Comparison of ENCODE assay signal across 12 mouse cellular contexts in the genomic region with DNA sequence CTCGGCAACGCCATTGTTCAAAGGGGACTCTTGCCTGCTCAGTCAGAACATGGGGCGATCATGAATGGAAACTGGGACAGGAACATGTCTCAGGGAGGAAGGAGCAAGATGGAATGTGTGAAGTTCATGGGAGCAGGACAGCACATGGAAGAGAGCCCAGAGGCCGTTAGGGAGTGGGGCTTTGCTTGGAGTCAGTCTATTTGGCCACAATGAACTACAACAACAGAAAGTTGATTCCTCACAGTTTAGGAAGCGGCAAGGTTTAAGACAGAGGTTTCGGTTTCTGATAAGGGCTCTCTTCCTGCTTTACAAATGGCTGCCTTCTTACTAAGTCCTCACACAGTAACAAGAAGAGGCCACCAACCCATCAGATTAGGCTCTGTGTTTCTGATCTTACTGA. TPM values are rescaled to one million over a fixed set of nuclear protein-coding genes. Genes with fewer than 3 reads are reported as not detected.
A peak's percentile ranks its signal among the peaks of the same experiment; 100 is the strongest.
DNase-seq lines count a peak whose midpoint lies in the region; TF ChIP-seq lines count a peak whose summit lies in the region.
"Had no signal": no experiment of that assay in that cellular context is flagged by ENCODE, and none has a peak within 500 bp of the region (broad histone marks: within the 10 kb centered on the region; RNA-seq: fewer than 3 reads in every experiment).

No protein-coding gene starts in this region.

- no peak overlapping the region for H3K4me3 ChIP-seq in thymus, adult 2 months (ENCODE audit: control insufficient read depth, insufficient read depth, low read length)

- TF ChIP-seq CTCF in thymus, adult 2 months (IDR thresholded peaks at IDR 0.05; ENCODE audit: borderline replicate concordance, control insufficient read depth, extremely low read depth, insufficient read depth, low read length, poor library complexity), result no peak

- peak; percentile 20 for DNase-seq in gastrocnemius, postnatal 14 days
- no peak for DNase-seq in gastrocnemius, postnatal 36 days
- peak; percentile 46 for DNase-seq in kidney, postnatal 10 days
- DNase-seq in kidney, adult 8-10 months, result no peak
- no peak for DNase-seq in thymus, adult 2 months
- DNase-seq in thymus, postnatal 25 days, result no peak
- no peak for DNase-seq in cerebellum, postnatal 4 days (ENCODE audit: low spot score in 2 of 2)
- no peak for DNase-seq in layer of hippocampus, postnatal 36 days
- DNase-seq: adrenal gland, postnatal 14 days; cerebellum, adult 9-11 months; thymus, postnatal 4 days had no signal

- no peaks in the 10 kb centered on the region for H3K27me3 ChIP-seq in thymus, adult 2 months (ENCODE audit: control insufficient read depth, insufficient read depth, low read length)

- 90% methylated on average over 6 of the region's 6 CpGs for WGBS in thymus, adult 2 months

- intact Hi-C loops in gastrocnemius, postnatal 14 days (cut with DNase I; ENCODE audit: low total_unique reads), result no loop called here
- intact Hi-C loops in gastrocnemius, postnatal 36 days (cut with DNase I), result no loop called here

- no peaks in the 10 kb centered on the region for H3K36me3 ChIP-seq in thymus, adult 2 months (ENCODE audit: control insufficient read depth, insufficient read depth, low read length)

- peak overlapping the region; percentile 24; the same call in 1 of the 2 replicates for H3K27ac ChIP-seq in thymus, adult 2 months (ENCODE audit: control insufficient read depth, insufficient read depth, low read length)
- H3K27ac ChIP-seq: stomach, postnatal 0 days had no signal

- TF ChIP-seq POLR2A in thymus, adult 2 months (IDR thresholded peaks at IDR 0.05; ENCODE audit: control insufficient read depth, extremely low read depth, insufficient read depth, low read length, poor library complexity), result no peak

- H3K4me1 ChIP-seq in thymus, adult 2 months (replicated peaks; ENCODE audit: control insufficient read depth, insufficient read depth, low read length), result peaks cover 31% of the 10 kb centered on the region

RNA-seq across cellular contexts. Expression of a gene that starts 24.5 kb away (rescaled TPM):
- 10 to 100 TPM; 23.3 to 25.2 TPM for total RNA-seq in gastrocnemius, postnatal 14 days (2021)
- 10 to 100 TPM; 25.1 TPM for total RNA-seq in gastrocnemius, postnatal 36 days (2021)
- polyA plus RNA-seq in thymus, adult 2 months (2012; rRNA removed), result 171 and 197 TPM in 2 replicates
- total RNA-seq in layer of hippocampus, postnatal 36 days (2021), result 100 to 1,000 TPM; 415 to 419 TPM

RNA-seq across cellular contexts. Expression of a gene that starts 39.6 kb away (rescaled TPM):
- total RNA-seq in gastrocnemius, postnatal 14 days (2021), result 1 to 10 TPM; 2.7 to 3.5 TPM
- total RNA-seq in gastrocnemius, postnatal 36 days (2021), result 1 to 10 TPM; 1.2 to 1.3 TPM
- polyA plus RNA-seq in thymus, adult 2 months (2012; rRNA removed), result 11.9 and 12.3 TPM in 2 replicates
- 1 to 10 TPM; 3.3 to 5.5 TPM for total RNA-seq in layer of hippocampus, postnatal 36 days (2021)

Comparison
In these comparisons a context has a peak if more than half of its experiments do, and no peak if none do; other contexts are left out.
1. DNase-seq: peak in gastrocnemius, postnatal 14 days (single experiment) and kidney, postnatal 10 days (single experiment); none in gastrocnemius, postnatal 36 days (0 of 2), kidney, adult 8-10 months (0 of 2), thymus, adult 2 months (single experiment), thymus, postnatal 25 days (single experiment), cerebellum, postnatal 4 days (0 of 2) and layer of hippocampus, postnatal 36 days (0 of 2).
2. RNA of a gene that starts 24.5 kb away (total RNA-seq): 415 to 419 TPM in layer of hippocampus, postnatal 36 days; 23.3 to 25.2 TPM in gastrocnemius, postnatal 14 days and 25.1 TPM in gastrocnemius, postnatal 36 days; every median in the first group is over 10 times any median in the second.